In genomic region chr4:155129132-155129917, GRCm38 (mm10) we compare ENCODE assay signal across 8 mouse cellular contexts. TPM values are rescaled to one million over a fixed set of nuclear protein-coding genes. Genes with fewer than 3 reads are reported as not detected.
DNase-seq lines count a peak whose midpoint lies in the region; TF ChIP-seq lines count a peak whose summit lies in the region.

No protein-coding gene starts in this region.

- intact Hi-C loops in gastrocnemius, adult 2 months (cut with DNase I), result loop anchor here (2.0 kb wide), 1 partner anchor 119 kb away; the partner anchor contains the start of gene Faap20
- intact Hi-C loops in heart, postnatal 14 days (cut with DNase I), result loop anchor here (2.0 kb wide), 1 partner anchor 119 kb away; the partner anchor contains the start of gene Faap20

- peak; percentile 82 for TF ChIP-seq CTCF in gastrocnemius, adult 2 months (IDR thresholded peaks at IDR 0.05)

- H3K4me3 ChIP-seq in gastrocnemius, adult 2 months, result peak overlapping the region; percentile 37
- no peak overlapping the region for H3K4me3 ChIP-seq in brown adipose tissue, adult 24 weeks (ENCODE audit: insufficient read depth, low read depth, low read length)

- peaks cover 5% of the 10 kb centered on the region; the same call in 1 of the 2 replicates for H3K4me1 ChIP-seq in brown adipose tissue, adult 24 weeks (ENCODE audit: control insufficient read depth, insufficient read depth, insufficient read length, low read length)

- H3K36me3 ChIP-seq in splenic B cell, adult 2 months (ENCODE audit: control insufficient read depth, insufficient read depth, low read length, poor library complexity, severe bottlenecking), result no peaks in the 10 kb centered on the region

- DNase-seq in gastrocnemius, adult 2 months, result peak; percentile 77
- no peak for DNase-seq in gastrocnemius, postnatal 10 days
- DNase-seq in CD4-positive, CD25-positive, alpha-beta regulatory T cell, adult 2 months (ENCODE audit: low read depth, low spot score), result peak; percentile 76
- peak; percentile 60 to 62 for DNase-seq in heart, postnatal 14 days
- DNase-seq in lung, adult 18-20 months, result peak; percentile 65 to 72
- DNase-seq in splenic B cell, adult 2 months (ENCODE audit: low read depth, low spot score), result peak; percentile 67
- no peak for DNase-seq in gastrocnemius, adult 8-10 months (ENCODE audit: low spot score in 2 of 2)

- peak overlapping the region; percentile 91 for H3K27ac ChIP-seq in gastrocnemius, adult 2 months
- peak overlapping the region; percentile 38 for H3K27ac ChIP-seq in brown adipose tissue, adult 24 weeks (replicated peaks; ENCODE audit: low read depth, low read length)

- no peaks in the 10 kb centered on the region for H3K27me3 ChIP-seq in splenic B cell, adult 2 months (ENCODE audit: control insufficient read depth, insufficient read depth, low read length, poor library complexity, severe bottlenecking)

RNA-seq across cellular contexts. Expression of gene Morn1, which starts 42.9 kb away (rescaled TPM):
- total RNA-seq in gastrocnemius, adult 2 months (2021), result 1 to 10 TPM; 1.3 TPM
- total RNA-seq in gastrocnemius, postnatal 10 days (2021), result 1 to 10 TPM; 2.6 to 4.3 TPM
- polyA plus RNA-seq in brown adipose tissue, adult 24 weeks (2012; ENCODE audit: insufficient read depth, insufficient read length, missing spikeins), result 1.3 and 1.8 TPM in 2 replicates
- 1 to 10 TPM; 1.4 to 3.8 TPM for total RNA-seq in heart, postnatal 14 days (2021)
- 1 to 10 TPM; 1.2 to 2.1 (median 1.4) TPM for total RNA-seq in gastrocnemius, adult 8-10 months (2022)

RNA-seq across cellular contexts. Expression of gene Rer1, which starts 43.1 kb away (rescaled TPM):
- total RNA-seq in gastrocnemius, adult 2 months (2021), result 10 to 100 TPM; 54.8 to 59.3 TPM
- total RNA-seq in gastrocnemius, postnatal 10 days (2021), result 10 to 100 TPM; 49.0 to 58.1 TPM
- 115 and 123 TPM in 2 replicates for polyA plus RNA-seq in brown adipose tissue, adult 24 weeks (2012; ENCODE audit: insufficient read depth, insufficient read length, missing spikeins)
- total RNA-seq in heart, postnatal 14 days (2021), result 10 to 100 TPM; 66.6 to 67.8 TPM
- 10 to 100 TPM; 52.2 to 64.6 (median 59.8) TPM for total RNA-seq in gastrocnemius, adult 8-10 months (2022)

Comparison
In these comparisons a context has a peak if more than half of its experiments do, and no peak if none do; other contexts are left out.
1. DNase-seq: peak in gastrocnemius, adult 2 months (single experiment), CD4-positive, CD25-positive, alpha-beta regulatory T cell, adult 2 months (single experiment), heart, postnatal 14 days (2 of 2), lung, adult 18-20 months (2 of 2) and splenic B cell, adult 2 months (single experiment); none in gastrocnemius, postnatal 10 days (single experiment) and gastrocnemius, adult 8-10 months (0 of 2).